Mouse (Mus musculus) urinary bladder, postnatal 25 days (tissue): ENCODE measurements at regions not wholly inside any gene's neighbourhood (a gene's known extent, or its start where the extent isn't known, plus 50 kb on each side); places are given as distances from the start of the nearest gene placed in this dataset.

ENCODE experiments used
- DNase-seq: peaks from one replicate; pipeline ENCODE4 v3.0.0; 2022; ENCODE audit warnings: low spot score

- no peak for DNase-seq
Measured at GRCm38 (mm10) chr2:166236102-166236501, 80.6 kb upstream of the Sulf2 start.

GRCm38 (mm10) chr2:166234579-166235212 is 79.2 kb upstream of the Sulf2 start:
- peak; percentile 15 for DNase-seq

- no peak for DNase-seq
Measured at GRCm38 (mm10) chr2:166233246-166233645, 77.8 kb upstream of the Sulf2 start.

DNA sequence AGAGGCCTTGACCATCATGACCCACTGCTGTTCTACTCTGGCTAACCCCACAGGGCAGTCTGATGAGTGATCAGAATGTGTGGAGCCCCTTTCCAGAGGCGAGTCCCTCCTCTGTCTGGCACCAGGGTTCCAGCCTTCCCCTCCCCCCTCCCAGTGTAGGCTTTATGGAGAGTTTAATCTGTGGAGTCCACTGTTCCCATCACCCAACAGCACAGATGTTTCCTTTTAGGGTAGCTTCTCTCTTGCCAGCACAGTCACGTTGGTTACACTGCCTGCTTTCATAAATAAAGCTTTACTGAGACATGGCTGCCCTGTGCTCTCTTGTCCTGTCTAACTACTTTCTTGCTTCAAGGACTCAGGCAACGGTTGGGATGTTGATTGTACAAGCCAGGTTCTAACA is 76.9 kb upstream of the Sulf2 start:
- no peak for DNase-seq

DNA sequence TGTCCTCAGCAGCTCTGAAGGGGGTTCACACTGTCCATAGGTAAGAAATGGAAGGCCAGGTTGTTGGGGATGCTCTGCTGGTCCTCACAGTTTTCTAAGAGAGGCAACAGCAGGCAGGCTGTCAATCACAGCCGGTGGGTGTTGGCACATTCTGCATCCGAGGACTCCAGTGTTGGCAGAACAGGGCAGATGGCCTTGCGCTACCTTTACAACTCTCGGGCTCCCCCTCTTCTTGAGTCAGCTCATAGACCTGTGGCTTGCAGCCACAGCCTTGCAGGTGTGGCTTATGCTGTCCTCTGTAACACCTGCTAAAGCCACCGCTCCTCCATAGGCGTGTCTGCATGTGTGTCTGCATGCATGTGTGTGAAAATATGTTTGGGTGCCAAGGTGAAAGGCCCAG is 75.2 kb upstream of the Sulf2 start:
- no peak for DNase-seq

DNA sequence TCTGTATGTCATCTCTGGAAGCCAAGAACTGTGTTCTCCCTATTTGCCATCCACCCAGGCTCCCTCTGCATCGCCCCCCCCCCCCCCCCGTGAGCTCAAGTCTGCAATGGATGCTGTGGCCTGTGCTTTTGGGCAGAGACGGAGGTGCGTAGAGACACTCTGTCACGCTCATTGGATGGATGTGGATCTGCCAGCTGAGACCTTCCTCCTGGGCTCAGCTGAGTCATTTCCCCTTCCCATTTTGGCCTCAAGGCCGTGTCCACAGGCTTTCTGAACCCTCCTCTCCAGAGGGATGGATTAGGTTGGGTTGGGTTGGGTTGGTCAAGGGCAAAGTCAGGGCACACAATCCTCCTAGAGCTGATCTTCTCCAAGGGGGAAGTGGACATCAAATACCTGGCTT is 72.9 kb upstream of the Sulf2 start:
- no peak for DNase-seq

DNA sequence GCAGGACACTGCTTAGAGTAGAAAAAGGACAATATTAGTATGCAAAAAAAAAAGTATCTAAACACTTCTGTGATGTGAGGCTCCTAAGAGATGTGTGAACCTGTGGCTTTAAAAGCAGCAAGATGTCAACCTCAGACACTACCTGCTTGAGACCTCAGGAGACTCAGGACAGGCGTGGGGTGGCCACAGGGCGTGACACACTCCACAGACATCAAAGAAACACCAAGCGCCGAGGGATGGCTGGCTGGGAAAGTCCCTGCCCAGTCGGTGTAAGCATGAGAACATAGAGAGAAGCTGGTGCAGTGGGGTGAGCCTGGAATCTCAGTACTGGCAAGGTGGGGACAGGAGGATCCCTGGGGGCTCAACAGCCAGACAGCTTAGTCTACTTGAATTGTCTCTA is 72.0 kb upstream of the Sulf2 start:
- DNase-seq, result no peak

GRCm38 (mm10) chr2:166226929-166227328 is 71.5 kb upstream of the Sulf2 start:
- no peak for DNase-seq

DNA sequence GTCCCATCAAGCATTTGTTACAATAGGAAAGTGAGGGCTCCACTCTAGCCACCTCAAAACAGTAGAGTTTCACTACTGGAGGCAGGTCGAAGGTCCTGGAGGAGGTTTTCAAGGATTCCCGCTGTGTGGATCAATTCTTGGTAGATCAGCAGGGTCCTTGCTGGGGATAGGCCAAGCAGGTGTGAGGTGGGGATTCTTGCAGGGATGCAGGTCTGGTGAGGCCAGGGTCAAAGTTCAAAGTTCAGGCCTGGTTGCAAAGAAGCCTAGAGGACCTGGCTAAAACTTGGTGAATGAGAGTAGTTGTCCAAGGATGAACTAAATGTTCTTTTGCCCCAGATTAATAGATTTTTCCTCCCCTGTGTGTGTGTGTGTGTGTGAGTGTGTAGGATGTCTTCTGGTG is 70.9 kb upstream of the Sulf2 start:
- DNase-seq, result no peak

GRCm38 (mm10) chr2:166225354-166225753 is 69.9 kb upstream of the Sulf2 start:
- no peak for DNase-seq

DNA sequence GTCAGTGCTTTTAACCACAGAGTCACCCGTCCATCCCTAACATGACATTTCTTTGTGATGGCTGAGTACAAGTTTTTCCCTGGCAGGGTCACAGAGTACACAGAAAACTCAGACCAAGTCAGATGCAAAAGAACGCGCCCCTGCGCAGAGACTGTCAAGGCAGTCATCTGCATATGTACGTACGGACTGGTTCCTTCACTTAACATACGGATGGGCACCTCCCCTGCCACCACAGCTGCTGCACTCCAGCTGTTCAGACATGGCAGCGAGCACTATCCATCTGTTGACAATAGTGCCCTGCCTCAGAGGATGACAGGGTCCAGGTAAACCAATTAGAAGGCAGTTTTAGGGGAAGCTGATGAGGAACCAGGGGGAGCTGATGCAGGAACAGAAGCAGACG is 63.3 kb upstream of the Sulf2 start:
- no peak for DNase-seq

- DNase-seq, result no peak
Measured at GRCm38 (mm10) chr2:166216512-166216865, 61.0 kb upstream of the Sulf2 start.

DNA sequence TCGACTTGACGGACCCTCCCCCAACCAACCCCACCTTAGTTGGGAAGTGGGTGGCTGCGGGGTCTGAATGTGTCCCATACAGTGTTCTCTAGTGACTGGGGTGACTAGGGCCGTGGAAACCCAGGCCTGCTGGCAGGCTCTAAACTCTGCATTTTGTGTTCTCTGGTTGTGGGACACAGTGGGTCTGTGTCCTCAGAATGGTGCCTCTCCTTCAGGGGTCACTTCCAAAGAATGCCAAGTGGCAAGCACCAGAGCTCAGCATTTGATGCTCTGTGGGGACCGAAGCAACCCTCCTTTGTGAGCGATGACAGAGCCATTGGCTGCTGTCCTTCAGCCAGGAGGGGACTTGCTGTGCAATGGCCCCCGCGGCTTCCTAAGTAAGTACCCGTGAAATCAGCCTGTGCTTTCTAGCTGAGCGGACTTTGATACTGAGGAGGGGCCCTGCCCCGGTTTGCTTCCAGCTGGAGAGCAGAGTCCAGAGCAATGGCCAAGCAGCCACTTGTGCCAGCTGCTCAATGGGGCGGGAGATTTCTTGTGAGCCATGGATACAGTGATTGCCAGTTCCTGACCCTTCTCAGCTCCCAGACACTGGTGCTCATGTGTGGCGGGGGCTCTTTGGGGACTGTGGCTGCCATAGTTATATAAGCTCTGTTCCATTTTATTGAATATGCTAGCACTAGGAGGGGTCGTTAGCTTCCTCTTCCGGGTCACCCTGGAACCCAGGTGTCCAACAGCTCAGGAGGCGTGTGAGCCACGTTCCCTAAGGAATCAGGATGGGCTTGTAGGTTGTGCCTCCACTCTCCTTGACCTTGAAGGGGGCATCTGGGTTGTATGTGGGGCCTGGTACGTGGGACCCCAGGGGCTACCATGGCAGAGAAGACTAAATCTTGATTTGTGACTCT is 60.4 kb upstream of the Sulf2 start:
- DNase-seq, result no peak

- DNase-seq, result no peak
Measured at GRCm38 (mm10) chr2:166215191-166215590, 59.7 kb upstream of the Sulf2 start.

GRCm38 (mm10) chr2:166207145-166207508 is 51.7 kb upstream of the Sulf2 start:
- no peak for DNase-seq

DNA sequence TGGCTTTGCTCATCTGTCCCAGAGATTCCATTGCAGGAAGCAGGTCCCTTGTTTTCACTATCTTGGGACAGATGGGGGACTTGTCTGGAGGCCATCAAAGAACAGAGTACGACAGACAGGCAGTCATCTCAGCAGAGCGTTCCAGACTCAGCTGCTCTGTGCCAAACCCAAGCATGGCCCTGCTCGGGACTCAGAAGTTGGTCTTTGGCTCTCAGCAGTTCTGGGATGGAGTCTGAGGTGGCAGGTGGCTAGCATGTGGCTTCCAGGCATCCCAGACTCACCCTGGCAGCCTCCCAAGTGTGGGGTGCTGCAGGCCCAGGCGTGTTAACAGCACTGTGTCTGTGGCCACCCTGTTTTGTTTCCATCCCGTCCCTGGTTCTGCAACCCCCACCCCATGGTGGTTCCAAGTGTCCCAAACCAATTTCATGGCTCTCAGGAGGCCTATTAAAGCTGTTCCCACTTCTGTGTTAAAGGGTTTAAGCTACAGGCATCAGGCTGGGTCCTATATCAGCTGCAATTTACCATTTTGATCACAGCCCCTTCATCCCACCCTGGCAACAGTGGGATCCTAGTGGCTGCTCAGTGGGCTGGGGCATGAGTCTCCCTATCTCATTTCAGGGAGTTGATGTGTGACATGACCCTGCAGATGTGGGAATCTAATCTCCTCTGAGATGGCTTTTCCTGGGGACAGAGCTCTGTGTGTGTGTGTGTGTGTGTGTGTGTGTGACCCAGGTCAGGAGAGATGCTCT is 51.1 kb upstream of the Sulf2 start:
- no peak for DNase-seq
